Mouse (Mus musculus) monocyte, adult 5-6 weeks (primary cell): Measurements from ENCODE around the gene Lrrc4. TPM values are rescaled to one million over a fixed set of nuclear protein-coding genes. Genes with fewer than 3 reads are reported as not detected.

Experiments used
- ATAC-seq: fragments of 153-309, 156-312 bp; replicated peaks from 2 replicates; pipeline ENCODE4 v1.8.0; 2017; ENCODE audit warnings: mild to moderate bottlenecking; ENCODE audit not compliant: low TSS enrichment, insufficient number of reproducible peaks, severe bottlenecking, poor library complexity, low FRiP score
- total RNA-seq: library from RNA; stranded (forward); fragments of 200-1000, 200-491, 200-594 nt; gene quantifications from 3 replicates; pipeline ENCODE4 v1.2.3, GENCODE M21; 2017

The Lrrc4 gene
- total RNA-seq, 1 experiment from 2014 or later = not detected

- no peak for ATAC-seq
Measured at GRCm38 (mm10) chr6:28857198-28858180, 25.9 kb upstream of the Lrrc4 start.

GRCm38 (mm10) chr6:28856789-28857188, 25.2 kb upstream of the Lrrc4 start:
- no peak for ATAC-seq

GRCm38 (mm10) chr6:28855442-28855841, 23.9 kb upstream of the Lrrc4 start:
- ATAC-seq = no peak

- no peak for ATAC-seq
Measured at GRCm38 (mm10) chr6:28854598-28854997, 23.1 kb upstream of the Lrrc4 start.

GRCm38 (mm10) chr6:28853654-28854053, 22.1 kb upstream of the Lrrc4 start:
- ATAC-seq = no peak

GRCm38 (mm10) chr6:28853164-28853563, 21.6 kb upstream of the Lrrc4 start:
- ATAC-seq = no peak

GRCm38 (mm10) chr6:28852342-28852741, 20.8 kb upstream of the Lrrc4 start:
- no peak for ATAC-seq

- no peak for ATAC-seq
Measured at GRCm38 (mm10) chr6:28850326-28850900, 18.9 kb upstream of the Lrrc4 start.

- ATAC-seq = no peak
Measured at GRCm38 (mm10) chr6:28849317-28849716, 17.8 kb upstream of the Lrrc4 start.

GRCm38 (mm10) chr6:28848891-28849290, 17.3 kb upstream of the Lrrc4 start:
- no peak for ATAC-seq

- no peak for ATAC-seq
Measured at GRCm38 (mm10) chr6:28848285-28848794, 16.8 kb upstream of the Lrrc4 start.

- no peak for ATAC-seq
Measured at GRCm38 (mm10) chr6:28847616-28848015, 16.1 kb upstream of the Lrrc4 start.

- no peak for ATAC-seq
Measured at GRCm38 (mm10) chr6:28845610-28846009, 14.1 kb upstream of the Lrrc4 start.

- no peak for ATAC-seq
Measured at GRCm38 (mm10) chr6:28842375-28843276, 11.1 kb upstream of the Lrrc4 start.

GRCm38 (mm10) chr6:28841569-28841968, 10.0 kb upstream of the Lrrc4 start:
- ATAC-seq = no peak

- no peak for ATAC-seq
Measured at GRCm38 (mm10) chr6:28836600-28836999, 5.1 kb upstream of the Lrrc4 start.

- no peak for ATAC-seq
Measured at GRCm38 (mm10) chr6:28834046-28834445, 2.5 kb upstream of the Lrrc4 start.

- ATAC-seq = no peak
Measured at GRCm38 (mm10) chr6:28833380-28833822, 1.9 kb upstream of the Lrrc4 start.
